Mouse (Mus musculus): ENCODE measurements around the gene Tanc2. TPM values are rescaled to one million over a fixed set of nuclear protein-coding genes. Genes with fewer than 3 reads are reported as not detected.
A peak's percentile ranks its signal among the peaks of the same experiment; 100 is the strongest.

Gene Tanc2
- polyA plus RNA-seq, 1 experiment from 2014 or later = 12.7 TPM

GRCm38 (mm10) chr11:105643995-105644394 is 54.2 kb downstream of the Tanc2 start:
- POLR2A ChIA-PET = no interaction called here
- DNase-seq (ENCODE audit: low read depth, low spot score) (no peak), ATAC-seq (no peak)
- CTCF ChIA-PET = interaction anchor here (1.1 kb wide), 1 partner anchor 19 kb away, joined by 3 read pairs; no protein-coding TSS in a partner anchor
- TF ChIP-seq CTCF (IDR thresholded peaks at IDR 0.05) = peak; percentile 51
- no peaks in the 10 kb centered on the region for H3K27me3 ChIP-seq
- in situ Hi-C loops (cut with MboI; ENCODE audit: low pct_unique_long_range_greater_than_20kb) = no loop called here

DNA sequence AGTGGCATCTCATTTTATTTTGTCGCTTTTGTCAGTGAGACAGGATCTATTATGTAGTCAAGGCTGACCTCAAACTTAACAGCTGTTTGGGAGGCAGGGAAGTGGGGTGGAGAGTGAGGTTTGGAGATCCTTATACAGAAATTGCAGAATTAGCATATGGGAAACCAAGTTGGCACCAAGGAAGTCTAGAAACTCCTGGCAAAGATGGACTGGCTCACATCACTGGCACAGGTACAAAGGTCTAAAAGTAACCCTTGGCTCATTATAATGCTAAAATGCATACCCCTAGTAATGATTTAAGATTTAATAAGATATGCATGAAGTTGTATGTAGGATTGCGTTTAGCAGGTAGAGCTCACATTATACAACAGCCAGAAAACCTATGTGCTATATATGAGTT is 58.2 kb downstream of the Tanc2 start:
- ChIA-PET POLR2A (no interaction called here), CTCF (no interaction called here)
- no peak for TF ChIP-seq CTCF (IDR thresholded peaks at IDR 0.05)
- in situ Hi-C loops (cut with MboI; ENCODE audit: low pct_unique_long_range_greater_than_20kb) = no loop called here
- H3K27me3 ChIP-seq = no peaks in the 10 kb centered on the region
- DNase-seq (ENCODE audit: low read depth, low spot score) (no peak), ATAC-seq (no peak)

GRCm38 (mm10) chr11:105654616-105655015 is 64.8 kb downstream of the Tanc2 start:
- DNase-seq (ENCODE audit: low read depth, low spot score) (no peak), ATAC-seq (no peak)
- TF ChIP-seq CTCF (IDR thresholded peaks at IDR 0.05) = no peak
- CTCF ChIA-PET = interaction anchor here (1.1 kb wide), 1 partner anchor 10 kb away, joined by 3 read pairs; no protein-coding TSS in a partner anchor
- H3K27me3 ChIP-seq = no peaks in the 10 kb centered on the region
- in situ Hi-C loops (cut with MboI; ENCODE audit: low pct_unique_long_range_greater_than_20kb) = no loop called here
- POLR2A ChIA-PET = no interaction called here

GRCm38 (mm10) chr11:105655335-105655734 is 65.5 kb downstream of the Tanc2 start:
- in situ Hi-C loops (cut with MboI; ENCODE audit: low pct_unique_long_range_greater_than_20kb) = no loop called here
- no peak for TF ChIP-seq CTCF (IDR thresholded peaks at IDR 0.05)
- no peak for DNase-seq (ENCODE audit: low read depth, low spot score)
- CTCF ChIA-PET = interaction anchor here (1.1 kb wide), 1 partner anchor 10 kb away, joined by 3 read pairs; no protein-coding TSS in a partner anchor
- ATAC-seq = no peak
- H3K27me3 ChIP-seq = no peaks in the 10 kb centered on the region
- POLR2A ChIA-PET = no interaction called here

GRCm38 (mm10) chr11:105667879-105668278 is 78.1 kb downstream of the Tanc2 start:
- POLR2A ChIA-PET = interaction anchor here (1.1 kb wide), 1 partner anchor 21 kb away, joined by 3 read pairs; no protein-coding TSS in a partner anchor
- TF ChIP-seq CTCF (IDR thresholded peaks at IDR 0.05) = no peak
- DNase-seq (ENCODE audit: low read depth, low spot score) (no peak), ATAC-seq (no peak)
- H3K27me3 ChIP-seq = no peaks in the 10 kb centered on the region
- in situ Hi-C loops (cut with MboI; ENCODE audit: low pct_unique_long_range_greater_than_20kb) = no loop called here
- CTCF ChIA-PET = interaction anchor here (1.0 to 1.2 kb wide), 2 partner anchors 9 to 30 kb away, joined by 3 to 5 read pairs; no protein-coding TSS in a partner anchor

DNA sequence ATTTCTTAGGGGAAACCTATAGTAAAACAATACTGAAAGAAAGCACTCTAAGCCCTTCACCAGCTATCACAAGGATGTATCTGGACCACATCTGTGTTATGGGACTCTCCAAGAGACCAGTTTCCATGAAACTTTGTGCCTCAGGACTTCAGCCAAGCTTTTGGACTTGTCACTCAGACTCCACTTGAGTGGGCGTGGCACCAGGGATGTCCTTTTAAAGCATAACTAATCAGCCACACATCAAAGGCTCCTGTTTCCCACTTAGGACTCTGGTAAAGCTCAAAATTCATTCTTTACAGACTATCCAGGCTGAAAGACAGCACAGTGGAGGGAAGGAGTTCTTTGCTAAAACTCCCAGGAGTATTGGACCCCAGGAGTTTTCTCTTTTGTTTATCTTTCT is 89.2 kb downstream of the Tanc2 start:
- no peak for ATAC-seq

GRCm38 (mm10) chr11:105684747-105685146 is 95.0 kb downstream of the Tanc2 start:
- no peaks in the 10 kb centered on the region for H3K27me3 ChIP-seq
- TF ChIP-seq CTCF (IDR thresholded peaks at IDR 0.05) = no peak
- CTCF ChIA-PET = interaction anchor here (1.2 kb wide), 1 partner anchor 10 kb away, joined by 3 read pairs; no protein-coding TSS in a partner anchor
- ATAC-seq (no peak), DNase-seq (ENCODE audit: low read depth, low spot score) (no peak)
- POLR2A ChIA-PET = no interaction called here
- in situ Hi-C loops (cut with MboI; ENCODE audit: low pct_unique_long_range_greater_than_20kb) = loop anchor here (10.0 kb wide), 1 partner anchor 230 kb away; no protein-coding TSS in a partner anchor

More for the DNA sequence above, 89.2 kb downstream of the Tanc2 start:
- in situ Hi-C loops (cut with MboI; ENCODE audit: low pct_unique_long_range_greater_than_20kb) = no loop called here
- H3K27me3 ChIP-seq = no peaks in the 10 kb centered on the region
- POLR2A ChIA-PET = no interaction called here
- CTCF ChIA-PET = no interaction called here
- DNase-seq (ENCODE audit: low read depth, low spot score) = no peak
- no peak for TF ChIP-seq CTCF (IDR thresholded peaks at IDR 0.05)

GRCm38 (mm10) chr11:105700528-105700927 is 110.7 kb downstream of the Tanc2 start:
- no peak for TF ChIP-seq CTCF (IDR thresholded peaks at IDR 0.05)
- no peak for DNase-seq (ENCODE audit: low read depth, low spot score)
- CTCF ChIA-PET = no interaction called here
- POLR2A ChIA-PET = no interaction called here
- no peak for ATAC-seq
- H3K27me3 ChIP-seq = no peaks in the 10 kb centered on the region
- in situ Hi-C loops (cut with MboI; ENCODE audit: low pct_unique_long_range_greater_than_20kb) = no loop called here

GRCm38 (mm10) chr11:105719660-105720059 is 129.9 kb downstream of the Tanc2 start:
- no peaks in the 10 kb centered on the region for H3K27me3 ChIP-seq
- DNase-seq (ENCODE audit: low read depth, low spot score) (no peak), ATAC-seq (no peak)
- POLR2A ChIA-PET = no interaction called here
- CTCF ChIA-PET = no interaction called here
- in situ Hi-C loops (cut with MboI; ENCODE audit: low pct_unique_long_range_greater_than_20kb) = no loop called here
- TF ChIP-seq CTCF (IDR thresholded peaks at IDR 0.05) = no peak

DNA sequence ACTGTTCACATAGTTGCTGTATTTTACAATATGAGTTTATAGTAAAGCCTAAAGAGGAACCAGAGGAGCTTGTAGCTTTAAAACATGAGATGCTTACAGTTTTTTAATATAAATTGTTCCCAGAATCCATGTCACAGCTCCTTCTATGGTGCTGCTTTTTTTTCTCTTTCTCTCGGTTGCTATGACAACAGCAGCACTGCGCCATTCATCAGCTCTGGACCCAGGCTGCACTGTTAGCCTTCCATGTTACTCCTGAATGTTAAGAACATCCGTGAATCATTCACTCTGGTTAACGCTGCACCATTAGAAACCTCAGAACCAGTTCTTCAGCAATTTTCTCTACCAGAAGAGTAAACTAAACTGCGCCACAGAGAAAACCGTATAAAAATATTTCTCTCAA is 141.8 kb downstream of the Tanc2 start:
- CTCF ChIA-PET = interaction anchor here (0.8 kb wide), 1 partner anchor 21 kb away, joined by 4 read pairs; no protein-coding TSS in a partner anchor
- no peak for ATAC-seq
- no peak for DNase-seq (ENCODE audit: low read depth, low spot score)

DNA sequence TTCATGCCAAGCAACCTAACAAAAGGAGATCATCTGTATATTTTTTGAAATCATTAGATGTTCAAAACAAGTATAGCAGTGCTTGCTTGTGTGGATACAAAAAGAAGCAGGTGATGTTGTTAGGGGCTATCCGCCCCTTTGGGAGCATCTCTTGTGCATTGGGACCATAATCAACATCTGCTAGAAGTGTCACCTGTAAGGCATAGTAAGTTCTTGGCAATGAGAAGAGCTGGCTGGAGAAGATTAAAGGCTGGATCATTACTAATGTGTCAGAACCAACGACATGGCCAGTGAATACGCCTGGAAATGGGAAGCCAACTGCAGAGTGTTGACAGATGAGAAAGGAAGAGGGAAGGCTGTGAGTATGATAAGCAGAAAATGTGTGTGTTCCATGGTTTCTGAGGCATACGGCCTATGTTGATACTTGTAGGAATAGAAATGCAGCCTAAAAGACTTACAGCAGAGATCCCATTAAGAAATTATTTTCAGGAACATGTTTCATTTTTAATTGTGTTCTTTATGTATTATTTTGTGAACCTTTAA is 142.3 kb downstream of the Tanc2 start:
- ChIA-PET POLR2A (no interaction called here), CTCF (interaction anchor here (0.8 kb wide), 1 partner anchor 20 kb away, joined by 4 read pairs; no protein-coding TSS in a partner anchor)
- in situ Hi-C loops (cut with MboI; ENCODE audit: low pct_unique_long_range_greater_than_20kb) = no loop called here
- no peak for TF ChIP-seq CTCF (IDR thresholded peaks at IDR 0.05)
- no peaks in the 10 kb centered on the region for H3K27me3 ChIP-seq
- DNase-seq (ENCODE audit: low read depth, low spot score) (no peak), ATAC-seq (no peak)

More for the DNA sequence above, 141.8 kb downstream of the Tanc2 start:
- in situ Hi-C loops (cut with MboI; ENCODE audit: low pct_unique_long_range_greater_than_20kb) = no loop called here
- no peak for TF ChIP-seq CTCF (IDR thresholded peaks at IDR 0.05)
- POLR2A ChIA-PET = no interaction called here
- no peaks in the 10 kb centered on the region for H3K27me3 ChIP-seq

Measured in Patski (cell line).